Mouse (Mus musculus) spleen, adult 2 months (tissue): ENCODE measurements around the gene Tle3.

Experiments
- CTCF ChIP-seq: fragments of 200-500 bp; IDR thresholded peaks from 2 replicates; pipeline ENCODE4 v1.5.1; 2011; ENCODE audit warnings: mild to moderate bottlenecking, inconsistent platforms; ENCODE audit not compliant: insufficient read depth, insufficient read length, insufficient replicate concordance; ENCODE audit errors: extremely low read depth
- POLR2A ChIP-seq: fragments of 200-500 bp; IDR thresholded peaks from 2 replicates; pipeline ENCODE4 v1.6.1; 2011; ENCODE audit warnings: low read depth, low read length, inconsistent platforms

DNA sequence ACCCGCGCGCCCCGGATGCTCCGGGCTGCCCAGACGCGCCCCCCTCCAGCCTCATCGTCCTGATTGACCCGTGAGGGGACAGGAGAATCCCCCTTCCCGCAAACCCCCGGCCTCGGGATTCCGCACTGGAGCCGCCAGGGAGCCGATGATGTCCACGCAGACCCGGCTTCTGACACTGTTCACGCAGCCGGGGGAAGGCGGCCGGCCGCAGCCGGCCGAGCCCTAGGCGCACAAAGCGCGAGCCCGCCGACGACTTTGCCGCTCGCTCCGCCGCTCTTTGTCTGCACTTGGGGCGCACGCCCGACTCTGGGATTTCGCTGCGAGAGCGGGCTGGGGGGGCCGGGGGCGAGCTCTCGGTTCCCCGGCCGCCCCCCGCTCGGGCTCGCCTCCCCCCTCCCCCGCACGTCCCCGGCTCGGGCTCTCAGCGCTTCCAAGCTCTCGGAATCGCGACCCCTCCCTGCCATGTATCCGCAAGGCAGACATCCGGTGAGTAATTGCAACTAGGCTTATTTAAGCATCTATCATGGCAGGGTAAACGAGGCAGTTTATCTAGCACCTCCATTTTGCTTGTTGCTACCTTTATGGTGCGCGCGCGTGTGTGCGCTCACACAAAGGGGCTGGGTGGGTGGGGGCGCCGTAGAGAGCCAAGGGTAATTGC is 939 bp downstream of the Tle3 start:
- TF ChIP-seq POLR2A (no peak), CTCF (no peak)
